Mouse (Mus musculus) C2C12 (cell line): Measurements from ENCODE around the gene Kctd3.

Experiments
- CEBPB ChIP-seq: IDR thresholded peaks from one replicate; pipeline ENCODE4 v1.6.1; 2011; ENCODE audit warnings: low read depth, mild to moderate bottlenecking, control low read depth, moderate library complexity
- CTCF ChIP-seq: IDR thresholded peaks from one replicate; pipeline ENCODE4 v1.5.1; 2011; ENCODE audit not compliant: control insufficient read depth, insufficient read depth, insufficient read length
- MAX ChIP-seq: IDR thresholded peaks from one replicate; pipeline ENCODE4 v1.6.1; 2011; ENCODE audit warnings: mild to moderate bottlenecking, control low read depth
- MYOG ChIP-seq: IDR thresholded peaks from one replicate; pipeline ENCODE4 v1.6.1; 2011; ENCODE audit not compliant: control insufficient read depth, insufficient read length; ENCODE audit errors: extremely low read depth
- USF1 ChIP-seq: IDR thresholded peaks from one replicate; pipeline ENCODE4 v1.6.1; 2011; ENCODE audit warnings: low read depth, mild to moderate bottlenecking, control low read depth, moderate library complexity

- no peak for TF ChIP-seq CTCF
- no peak for TF ChIP-seq MYOG
- TF ChIP-seq USF1, result no peak
- TF ChIP-seq CEBPB, result no peak
- TF ChIP-seq MAX, result no peak
Observed at GRCm38 (mm10) chr1:189055933-189056332, 48.3 kb upstream of the Kctd3 start.
